Mouse (Mus musculus) heart, adult 11 months (tissue): ENCODE data around the gene Dpf1.

Experiments
- DNase-seq: peaks from one replicate; pipeline ENCODE4 v3.0.0; 2022

Dpf1 gene

GRCm38 (mm10) chr7:29289856-29290255 is 13.9 kb upstream of the Dpf1 start:
- DNase-seq, result peak; percentile 96

GRCm38 (mm10) chr7:29290691-29291485 is 12.9 kb upstream of the Dpf1 start:
- peak; percentile 93 for DNase-seq

GRCm38 (mm10) chr7:29291616-29292457 is 11.9 kb upstream of the Dpf1 start:
- peak; percentile 93 for DNase-seq

- peak; percentile 98 for DNase-seq
Measured at GRCm38 (mm10) chr7:29292458-29293098, 11.2 kb upstream of the Dpf1 start.

GRCm38 (mm10) chr7:29293131-29294065 is 10.4 kb upstream of the Dpf1 start:
- DNase-seq, result peak; percentile 98

- peak; percentile 91 for DNase-seq
Measured at GRCm38 (mm10) chr7:29294111-29294761, 9.5 kb upstream of the Dpf1 start.

GRCm38 (mm10) chr7:29295861-29296647 is 7.7 kb upstream of the Dpf1 start:
- DNase-seq, result peak; percentile 90

- peak; percentile 96 for DNase-seq
Measured at GRCm38 (mm10) chr7:29296998-29297397, 6.8 kb upstream of the Dpf1 start.

GRCm38 (mm10) chr7:29301127-29301566 is 2.6 kb upstream of the Dpf1 start:
- no peak for DNase-seq

GRCm38 (mm10) chr7:29302641-29303040 is 1.1 kb upstream of the Dpf1 start:
- no peak for DNase-seq

- peak; percentile 92 for DNase-seq
Measured at GRCm38 (mm10) chr7:29304463-29305262, 912 bp downstream of the Dpf1 start.

GRCm38 (mm10) chr7:29305263-29305988 is 1.7 kb downstream of the Dpf1 start:
- peak; percentile 89 for DNase-seq

- no peak for DNase-seq
Measured at GRCm38 (mm10) chr7:29306108-29306507, 2.4 kb downstream of the Dpf1 start.

GRCm38 (mm10) chr7:29306619-29307018 is 2.9 kb downstream of the Dpf1 start:
- no peak for DNase-seq

- DNase-seq, result peak; percentile 99
Measured at GRCm38 (mm10) chr7:29307350-29308104, 3.8 kb downstream of the Dpf1 start.

- peak; percentile 95 for DNase-seq
Measured at GRCm38 (mm10) chr7:29309221-29309721, 5.5 kb downstream of the Dpf1 start.

- DNase-seq, result no peak
Measured at GRCm38 (mm10) chr7:29309749-29310148, 6.0 kb downstream of the Dpf1 start.

- no peak for DNase-seq
Measured at GRCm38 (mm10) chr7:29313051-29313450, 9.3 kb downstream of the Dpf1 start.
